8 mouse cellular contexts compared by ENCODE assay signal in genomic region chr16:24393556-24394210, GRCm38 (mm10). TPM values are rescaled to one million over a fixed set of nuclear protein-coding genes. Genes with fewer than 3 reads are reported as not detected.
DNase-seq lines count a peak whose midpoint lies in the region; ATAC-seq and TF ChIP-seq lines count a peak whose summit lies in the region.

No protein-coding gene starts in this region.

- peak overlapping the region; percentile 28 for H3K9ac ChIP-seq in liver, embryonic 14.5 days (replicated peaks)

- ATAC-seq in inflammation-experienced regulatory T-cells, adult 6 months = peak; percentile 33
- ATAC-seq in liver, embryonic 14.5 days (ENCODE audit: insufficient read depth) = peak; percentile 55

- WGBS in liver, embryonic 14.5 days (ENCODE audit: insufficient replicate concordance) = under 1% methylated on average over 50 of the region's 76 CpGs

- no peak for TF ChIP-seq EP300 in liver, embryonic 14.5 days (IDR thresholded peaks at IDR 0.05; ENCODE audit: low read depth)

- TF ChIP-seq CTCF in liver, embryonic 14.5 days (IDR thresholded peaks at IDR 0.05; ENCODE audit: low read depth) = no peak

- peak overlapping the region; percentile 54 for H3K4me2 ChIP-seq in liver, embryonic 14.5 days (ENCODE audit: low read depth)

- H3K27ac ChIP-seq in liver, embryonic 14.5 days = peak overlapping the region; percentile 38; the same call in 1 of the 2 replicates

- H3K4me1 ChIP-seq in liver, embryonic 14.5 days (replicated peaks; ENCODE audit: control insufficient read depth in 2 of 2, insufficient read depth in 2 of 2, low read length in 1 of 2) = peaks cover 0 to 19% of the 10 kb centered on the region in 2 experiments; a peak in 2 of 4 replicates

- H3K36me3 ChIP-seq in liver, embryonic 14.5 days (replicated peaks; ENCODE audit: control insufficient read depth, insufficient read depth, low read depth) = no peaks in the 10 kb centered on the region

- H3K27me3 ChIP-seq in liver, embryonic 14.5 days (ENCODE audit: control insufficient read depth, insufficient read depth, low read length) = peaks cover 18% of the 10 kb centered on the region

- H3K4me3 ChIP-seq in liver, embryonic 14.5 days (ENCODE audit: insufficient read depth in 1 of 2, low read depth in 2 of 2, low read length in 2 of 2) = peak overlapping the region; percentile 55 to 60

- peak; percentile 19 for DNase-seq in right cerebral cortex, postnatal 14 days
- DNase-seq in right cerebral cortex, adult 2 months (ENCODE audit: low spot score in 2 of 2) = no peak
- DNase-seq in cerebellum, adult 8-10 months = peak; percentile 54
- DNase-seq in gastrocnemius, postnatal 25 days = peak; percentile 65
- no peak for DNase-seq in liver, embryonic 14.5 days (ENCODE audit: low read depth in 3 of 3, low spot score in 3 of 3)
- DNase-seq in natural killer cell, adult 2 months (ENCODE audit: low spot score in 2 of 2) = peak; percentile 37 to 43
- peak; percentile 87 for DNase-seq in thymus, postnatal 14 days

- no peaks in the 10 kb centered on the region for H3K9me3 ChIP-seq in liver, embryonic 14.5 days (ENCODE audit: control insufficient read depth, low read length)

RNA-seq across cellular contexts. Expression of gene Lpp, which starts 0.4 kb away (rescaled TPM):
- total RNA-seq in gastrocnemius, postnatal 25 days (2021) = 10 to 100 TPM; 21.7 to 23.8 TPM
- polyA plus RNA-seq in inflammation-experienced regulatory T-cells, adult 6 months (2017; shearing (Covaris generic)) = 10 to 100 TPM; 13.0 to 22.8 (median 20.9) TPM
- 1.4 TPM in 2 replicates for polyA plus RNA-seq in liver, embryonic 14.5 days (2012; rRNA removed)
- polyA plus RNA-seq in liver, embryonic 14.5 days (2014; fragmentation: Nextera tagmentation; extraction: Ambion mirVana) = 3.5 and 4.3 TPM in 2 replicates

Comparison
In these comparisons a context has a peak if more than half of its experiments do, and no peak if none do; other contexts are left out.
1. DNase-seq: peak in right cerebral cortex, postnatal 14 days (single experiment), cerebellum, adult 8-10 months (single experiment), gastrocnemius, postnatal 25 days (single experiment), natural killer cell, adult 2 months (2 of 2) and thymus, postnatal 14 days (single experiment); none in right cerebral cortex, adult 2 months (0 of 2) and liver, embryonic 14.5 days (0 of 3).